Mouse (Mus musculus): ENCODE results near the gene Zscan26. TPM values are rescaled to one million over a fixed set of nuclear protein-coding genes. Genes with fewer than 3 reads are reported as not detected.
"Not testable (repeated sequence)": the region's sequence is repeated elsewhere in the genome, so short reads cannot be mapped to it uniquely, and the experiment has no call there.

Gene Zscan26
- polyA plus RNA-seq, 3 experiments from 2014 or later, result 42.6 to 84.1 (median 72.6) TPM

DNA sequence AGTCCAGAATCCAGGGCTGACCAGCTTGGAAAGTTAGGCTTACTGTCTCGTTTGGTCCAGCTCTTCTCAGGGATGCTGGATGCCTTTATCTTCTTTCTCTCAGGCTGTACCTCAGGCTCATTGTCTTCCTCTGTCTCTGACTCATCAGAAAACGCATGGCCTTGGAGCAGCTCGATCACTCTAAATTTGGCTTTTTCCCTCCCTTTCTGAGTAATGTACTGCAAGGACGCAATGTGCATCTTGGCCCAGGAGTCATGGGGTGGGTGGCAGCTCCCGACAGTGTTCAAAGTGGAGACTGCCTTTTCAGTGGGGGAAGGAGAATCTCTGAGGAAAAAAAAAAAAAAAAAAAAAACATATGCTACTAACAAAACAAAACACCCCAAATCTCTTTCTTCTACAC lies 30.2 kb downstream of the Zscan26 start:
- ATAC-seq, result no peak

DNA sequence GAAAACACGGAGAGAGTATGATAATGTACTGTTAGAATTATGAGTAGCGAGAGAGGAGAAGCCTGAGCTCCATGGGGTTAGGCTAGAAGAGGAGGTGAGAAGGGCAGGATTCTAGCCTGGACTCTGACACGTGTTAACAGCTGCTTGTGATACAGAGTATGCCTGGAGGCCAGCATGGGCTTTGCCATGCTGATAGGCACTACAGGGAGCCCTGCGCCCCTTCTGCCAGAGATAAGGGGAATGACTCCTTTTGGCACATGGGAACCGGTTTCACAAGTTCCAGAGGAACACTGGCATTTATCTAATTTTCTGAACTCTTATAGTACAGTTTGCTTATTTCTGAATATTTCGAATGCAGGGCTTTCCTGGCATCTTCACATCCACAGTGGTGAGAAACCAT lies 34.7 kb downstream of the Zscan26 start:
- ATAC-seq, result no peak

DNA sequence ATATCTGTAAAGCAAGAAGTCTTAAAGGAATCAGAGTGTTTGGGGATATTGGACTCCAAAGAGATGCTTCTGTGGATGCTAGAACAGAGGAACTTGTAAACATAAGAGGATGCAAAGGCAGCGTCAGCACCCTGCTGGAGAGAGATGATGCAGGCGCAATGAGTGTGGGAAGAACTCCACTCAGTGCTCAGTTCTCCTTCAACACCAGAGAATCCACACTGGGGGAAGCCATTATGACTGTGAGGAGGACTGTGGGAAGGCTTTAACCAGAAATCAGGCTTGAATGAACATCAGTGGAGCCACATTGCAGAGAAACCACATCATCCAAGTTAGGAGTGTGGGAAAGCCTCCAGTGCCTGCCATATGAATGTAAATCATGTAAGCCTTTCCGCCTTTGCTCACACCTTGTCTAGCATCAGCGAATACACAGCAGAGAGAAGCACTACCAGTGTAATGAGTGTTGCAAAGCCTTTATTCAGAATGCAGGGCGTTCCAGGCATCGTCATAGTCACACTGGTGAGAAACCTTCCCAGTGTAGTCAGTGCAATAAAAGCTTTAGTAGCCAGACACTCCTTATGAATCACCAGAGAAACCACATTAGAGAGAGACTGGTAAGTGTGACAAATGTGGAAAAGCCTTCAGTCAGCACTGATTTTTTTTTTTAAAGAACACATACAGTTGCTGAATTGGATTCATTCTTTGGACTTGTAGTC lies 36.1 kb downstream of the Zscan26 start:
- ATAC-seq, result no peak

DNA sequence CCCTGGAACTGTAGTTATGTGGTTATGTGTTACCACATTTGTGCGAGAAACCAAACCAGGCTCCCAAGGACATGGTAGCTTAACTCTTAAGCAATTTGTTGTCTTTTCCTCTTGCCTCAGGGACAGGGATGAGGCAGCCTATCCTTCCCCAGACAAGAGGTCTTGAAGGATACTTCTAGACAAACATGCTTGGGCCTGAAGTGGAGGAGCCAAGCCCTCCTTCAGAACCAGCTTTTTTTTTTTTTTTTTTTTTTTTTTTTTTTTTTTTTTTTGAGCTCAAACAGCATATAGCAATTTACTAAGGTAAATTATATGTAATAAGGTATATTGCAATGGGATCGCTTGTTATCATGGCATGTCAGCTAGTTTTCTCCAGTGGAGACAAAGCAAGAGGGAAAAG lies 37.8 kb downstream of the Zscan26 start:
- no peak for ATAC-seq

DNA sequence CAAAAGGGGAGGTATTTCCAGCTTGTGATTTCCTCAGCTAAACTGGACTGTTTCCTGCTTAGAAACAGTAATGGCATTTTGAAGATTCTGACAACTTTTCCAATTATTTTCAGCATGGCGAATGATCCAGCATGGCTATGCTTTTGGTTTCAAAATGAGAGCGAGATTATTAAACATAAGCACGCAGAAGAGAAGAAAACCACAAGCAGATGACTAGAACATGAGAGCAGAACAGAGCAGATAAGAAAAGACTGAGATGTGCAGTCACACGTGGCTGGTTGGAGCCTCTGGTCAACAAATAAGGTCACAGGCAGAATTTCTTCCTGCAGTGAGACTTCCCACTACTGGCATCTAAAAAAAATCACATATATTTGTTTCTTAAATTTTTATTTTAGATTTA lies 38.3 kb downstream of the Zscan26 start:
- no peak for ATAC-seq

DNA sequence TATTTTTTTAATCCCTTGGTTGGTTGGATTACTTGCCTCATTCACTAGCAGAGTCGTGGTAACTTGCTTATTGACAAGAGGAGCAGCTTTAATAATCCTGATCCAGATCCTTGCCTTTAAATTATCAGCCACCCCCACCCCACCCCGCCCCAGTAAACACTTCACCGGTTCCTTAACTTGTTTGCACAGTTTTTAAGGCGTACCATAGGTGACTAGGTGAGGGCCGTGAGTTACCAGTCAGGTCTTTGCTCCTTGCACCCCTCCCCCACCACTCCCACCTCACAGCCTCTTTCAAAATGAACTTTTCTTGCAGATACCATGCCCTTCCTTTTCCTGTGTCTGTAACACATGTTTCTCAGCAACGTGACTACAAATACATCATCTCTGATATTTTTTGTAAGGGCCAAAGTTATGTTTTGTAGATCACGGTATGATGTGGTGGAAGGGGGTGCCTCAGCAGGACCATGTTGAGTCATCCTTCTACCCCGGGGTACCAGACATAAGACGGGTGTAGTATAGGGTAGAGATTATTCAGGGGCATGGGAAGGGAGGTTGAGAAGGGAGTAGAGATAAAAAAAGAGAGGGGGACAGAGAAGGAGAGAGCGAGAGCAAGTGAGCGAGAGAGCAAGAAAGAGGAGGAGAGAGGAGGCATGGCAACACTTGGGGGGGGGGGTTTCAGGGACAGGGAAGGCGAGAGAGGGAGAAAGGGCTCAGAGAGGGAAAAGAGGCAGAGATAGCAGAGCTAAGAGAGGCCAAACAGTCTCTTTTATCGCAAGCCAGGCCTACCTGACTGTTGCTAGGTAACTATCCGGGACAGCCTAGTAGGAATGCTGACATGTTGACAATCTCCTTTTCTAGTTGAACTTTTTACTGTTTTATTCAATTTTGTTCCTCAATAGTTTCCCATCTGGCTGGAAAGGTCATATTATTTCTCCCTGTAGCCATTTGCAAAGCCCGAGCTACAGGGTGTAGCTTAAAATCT lies 39.0 kb downstream of the Zscan26 start:
- no peak for ATAC-seq

DNA sequence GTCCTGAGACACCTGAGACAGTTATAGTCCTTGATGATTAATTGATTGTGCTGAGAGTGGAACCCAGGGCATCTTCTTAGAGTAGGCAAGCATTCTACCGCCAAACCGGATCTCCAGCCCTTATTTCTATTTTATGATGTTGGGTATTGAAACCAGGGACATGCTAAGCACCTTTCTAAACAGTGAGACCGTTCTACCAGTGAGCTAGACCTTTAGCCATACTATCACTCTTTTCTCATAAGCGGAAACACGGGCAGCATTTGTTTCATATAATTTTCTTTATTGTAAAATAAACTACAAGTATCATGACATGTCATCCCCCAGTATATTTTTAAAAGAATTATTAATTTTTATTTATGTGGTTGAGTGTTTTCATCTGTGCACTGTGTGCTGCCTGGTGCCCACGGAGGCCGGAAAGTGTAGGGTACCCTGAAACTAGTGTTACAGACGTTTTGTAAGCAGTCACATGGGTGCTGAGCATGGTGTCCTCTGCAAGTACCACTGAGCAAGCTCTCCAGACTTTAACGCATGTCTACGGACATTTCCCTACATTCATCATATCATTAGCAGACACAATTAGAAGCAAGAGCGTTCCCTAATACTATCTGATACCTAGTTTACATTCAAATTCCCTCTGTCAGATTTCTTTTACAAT lies 44.6 kb downstream of the Zscan26 start:
- no peak for ATAC-seq

DNA sequence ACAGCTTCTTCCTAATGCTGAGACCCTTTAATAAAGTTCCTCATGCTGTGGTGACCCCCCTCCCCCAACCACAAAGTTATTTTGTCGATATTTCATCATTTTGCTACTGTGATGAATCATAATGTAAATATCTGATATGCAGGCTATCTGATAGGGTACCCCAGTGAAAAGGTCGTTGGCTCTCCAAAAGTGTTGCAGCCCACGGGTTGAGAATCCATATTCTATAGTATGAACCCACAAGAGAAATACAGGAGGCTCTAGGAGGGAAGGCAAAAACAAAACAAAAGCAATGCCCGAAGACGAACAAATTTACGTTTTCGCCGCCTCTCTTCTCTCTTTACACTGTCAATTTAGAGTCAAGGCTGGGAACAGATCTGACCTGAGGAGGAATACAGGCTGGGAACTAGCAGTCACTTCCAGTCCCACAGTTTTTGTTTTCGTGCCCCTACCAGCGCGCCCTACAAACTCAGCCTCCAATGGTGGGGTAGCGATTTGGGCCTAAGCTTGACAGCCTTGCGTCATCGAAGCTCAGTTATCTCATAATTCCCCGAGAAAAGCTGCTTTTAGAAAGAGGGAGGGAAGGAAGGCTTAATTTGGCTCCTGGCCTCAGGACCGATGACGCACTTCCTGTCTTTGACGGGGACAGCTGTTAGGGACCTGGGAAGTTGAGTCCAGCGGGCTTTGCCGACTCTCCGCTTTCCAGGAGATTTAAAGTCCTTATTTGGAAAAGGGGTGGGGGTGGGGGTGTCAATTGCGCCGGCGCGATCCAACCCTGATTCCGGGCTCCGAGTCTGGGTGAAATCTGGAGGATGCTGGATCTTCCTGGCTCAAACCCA lies 45.3 kb downstream of the Zscan26 start:
- ATAC-seq, result peak; percentile 79

DNA sequence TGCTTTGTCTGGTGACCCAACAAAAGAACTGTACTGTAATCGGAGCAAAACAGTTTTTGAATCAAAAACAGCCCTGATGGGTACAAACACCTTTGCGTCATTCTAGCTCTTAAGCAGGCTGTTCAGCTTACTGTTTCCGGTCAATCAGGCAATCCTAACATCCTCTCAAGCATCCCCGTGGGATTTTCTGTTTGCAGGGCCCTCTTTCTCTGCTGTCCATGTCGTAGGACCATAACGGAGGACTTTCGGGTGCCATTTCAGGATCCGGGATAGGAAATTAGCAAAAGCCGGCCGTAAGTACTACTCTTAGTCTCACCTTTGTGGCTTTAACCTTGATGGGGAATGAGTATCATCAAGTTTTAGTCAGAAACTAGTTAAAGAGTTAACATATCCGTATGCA lies 46.2 kb downstream of the Zscan26 start:
- ATAC-seq, result no peak

DNA sequence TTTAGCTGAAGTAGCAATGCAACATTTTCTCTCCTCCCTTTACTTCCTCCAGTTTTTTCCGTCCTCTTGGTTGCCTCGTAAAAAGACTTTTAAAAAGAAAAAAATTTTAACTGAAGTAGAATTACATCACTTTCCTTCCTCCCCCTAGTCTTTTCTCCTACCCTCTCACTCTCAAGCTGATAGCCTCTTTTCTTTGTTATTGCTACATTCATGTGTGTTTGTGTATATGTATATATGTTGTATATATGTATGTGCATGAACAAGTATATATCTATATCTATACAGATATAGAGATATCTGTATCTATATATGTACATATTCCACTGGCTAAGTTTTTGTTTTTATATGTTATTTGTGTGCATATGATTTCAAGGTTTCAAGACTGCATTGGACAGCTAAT lies 50.7 kb downstream of the Zscan26 start:
- peak; percentile 42 for ATAC-seq

DNA sequence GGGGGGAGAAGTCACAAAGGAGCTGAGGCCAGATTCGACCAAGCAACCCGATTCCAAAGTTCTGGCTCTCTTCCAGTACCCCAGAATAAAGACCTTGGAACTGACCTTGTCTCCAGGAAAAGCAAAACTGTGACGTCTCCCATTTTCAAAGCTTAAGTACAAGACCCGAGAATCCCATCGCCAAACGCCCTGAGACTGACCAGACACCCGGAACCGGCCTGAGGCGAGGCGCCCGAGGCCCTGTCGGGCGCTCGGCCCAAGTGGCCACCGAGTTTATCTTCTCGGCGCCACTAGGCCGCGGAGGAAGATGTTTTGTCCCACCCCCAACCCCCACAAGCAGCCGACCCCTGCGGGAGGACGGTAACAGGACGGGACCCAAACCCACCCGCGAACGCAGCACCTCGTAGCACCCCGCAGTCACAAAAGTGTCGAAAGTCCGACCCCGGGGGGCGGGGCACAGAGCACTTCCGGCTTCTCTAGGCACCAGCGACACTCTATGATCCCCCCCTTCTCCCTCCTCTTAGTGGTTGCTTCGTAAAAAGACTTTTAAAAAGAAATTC lies 51.2 kb downstream of the Zscan26 start, which contains the start of gene Zkscan3:
Zkscan3 (minus strand) TSS at position 469 of the 560 bp plus-strand sequence.
- peak; percentile 98 for ATAC-seq

DNA sequence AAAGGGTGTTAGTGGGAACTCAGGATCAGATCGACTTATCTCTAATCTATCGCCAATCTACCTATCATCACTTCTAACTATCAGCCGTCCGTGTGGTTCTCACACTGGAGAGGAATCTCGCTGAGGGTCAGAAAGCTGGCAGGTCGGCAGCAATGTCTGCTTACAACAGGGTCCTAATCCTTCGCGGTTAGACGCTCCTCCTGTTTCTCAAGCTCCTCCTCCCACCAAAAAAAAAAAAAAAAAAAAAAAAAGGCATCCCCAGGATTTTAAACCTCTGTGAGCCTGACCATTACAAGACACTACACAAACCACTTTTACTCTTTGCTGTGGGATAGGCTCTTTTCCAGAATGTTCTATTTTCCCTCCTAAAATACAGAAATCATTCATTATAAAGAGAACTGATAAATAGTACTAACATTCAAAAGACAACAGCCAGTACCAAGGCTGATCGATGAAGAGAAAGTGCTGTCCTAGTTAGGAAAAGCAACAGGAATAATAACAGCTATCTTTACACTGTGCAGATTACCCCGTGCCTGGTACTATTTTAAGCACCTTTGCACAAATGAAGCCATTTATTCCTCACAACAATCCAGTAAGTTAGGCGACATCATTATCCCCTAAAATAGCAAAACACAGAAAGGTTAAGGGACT lies 51.8 kb downstream of the Zscan26 start:
- no peak for ATAC-seq

DNA sequence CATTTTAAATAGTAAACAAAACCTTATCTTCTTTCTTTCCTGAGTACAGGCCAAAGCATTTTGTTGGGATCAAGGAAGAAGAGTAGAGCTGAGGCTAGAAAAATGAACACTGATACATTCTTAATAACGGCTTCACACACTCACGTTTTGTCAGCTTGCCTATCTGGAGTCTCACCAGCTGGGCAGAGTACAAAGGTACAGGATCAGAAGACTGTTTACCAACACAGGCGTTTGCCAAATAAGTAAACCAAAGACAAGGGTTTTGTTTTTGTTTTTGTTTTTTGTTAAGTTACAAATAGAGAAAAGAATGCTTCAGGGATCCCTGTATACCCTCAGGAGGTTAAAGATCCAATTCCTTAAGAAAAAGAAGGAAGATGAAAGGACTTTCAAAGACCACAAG lies 52.4 kb downstream of the Zscan26 start:
- no peak for ATAC-seq

DNA sequence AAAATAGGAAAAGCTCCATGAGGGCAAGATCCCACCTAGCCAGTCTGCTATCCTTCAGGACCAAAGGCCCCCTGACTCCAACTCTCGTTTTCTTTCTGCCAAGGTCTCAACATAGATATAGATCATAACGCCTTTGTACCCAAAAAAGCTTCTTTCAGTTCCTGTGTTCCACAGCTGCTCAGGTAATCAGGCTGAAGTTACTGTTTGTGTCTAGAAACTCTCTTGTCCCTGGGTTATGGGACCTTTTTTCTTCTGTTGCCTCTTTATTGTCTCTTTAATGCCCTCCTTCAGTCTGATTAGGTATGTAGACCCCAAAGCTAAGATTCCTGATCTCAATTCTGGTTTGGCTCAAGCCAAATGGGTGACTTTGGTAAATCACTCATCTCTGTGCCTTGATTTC lies 56.0 kb downstream of the Zscan26 start:
- ATAC-seq, result no peak

DNA sequence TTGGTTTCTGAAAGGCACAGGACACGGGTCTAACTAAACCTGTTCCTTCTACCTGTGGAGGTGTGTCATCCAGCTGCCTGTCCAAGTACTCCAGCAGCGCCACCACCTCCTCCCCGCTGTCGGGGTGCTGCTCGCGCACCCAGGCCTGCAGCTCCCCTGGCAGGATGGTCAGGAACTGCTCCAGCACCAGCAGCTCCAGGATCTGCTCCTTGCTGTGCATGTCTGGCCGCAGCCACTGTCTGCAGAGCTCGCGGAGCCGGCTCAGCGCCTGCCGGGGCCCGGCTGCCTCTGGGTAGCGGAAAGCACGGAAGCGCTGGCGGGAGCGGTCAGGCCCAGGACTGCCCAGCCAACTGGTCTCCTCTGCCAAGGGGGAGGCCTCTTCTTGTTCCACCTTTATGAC lies 57.5 kb downstream of the Zscan26 start:
- not testable (repeated sequence) for ATAC-seq

DNA sequence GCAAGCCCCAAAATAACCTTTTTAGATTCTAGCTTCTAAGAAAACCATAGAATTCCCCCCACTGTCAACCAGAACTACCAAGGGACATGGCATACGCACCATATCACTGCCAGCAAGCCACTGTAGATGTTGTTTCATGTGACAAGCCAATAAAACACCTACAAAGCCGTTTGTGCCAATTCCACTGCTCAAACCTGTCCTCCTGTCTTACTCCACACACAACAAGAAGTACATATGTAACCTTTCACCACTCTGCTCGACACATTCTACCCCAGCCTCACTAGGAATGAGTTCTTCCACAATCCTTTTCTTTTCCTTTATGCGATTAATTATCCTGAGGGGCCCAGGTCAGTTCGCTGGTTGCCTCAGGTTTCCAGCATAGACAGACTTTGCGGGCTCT lies 57.9 kb downstream of the Zscan26 start:
- no peak for ATAC-seq

DNA sequence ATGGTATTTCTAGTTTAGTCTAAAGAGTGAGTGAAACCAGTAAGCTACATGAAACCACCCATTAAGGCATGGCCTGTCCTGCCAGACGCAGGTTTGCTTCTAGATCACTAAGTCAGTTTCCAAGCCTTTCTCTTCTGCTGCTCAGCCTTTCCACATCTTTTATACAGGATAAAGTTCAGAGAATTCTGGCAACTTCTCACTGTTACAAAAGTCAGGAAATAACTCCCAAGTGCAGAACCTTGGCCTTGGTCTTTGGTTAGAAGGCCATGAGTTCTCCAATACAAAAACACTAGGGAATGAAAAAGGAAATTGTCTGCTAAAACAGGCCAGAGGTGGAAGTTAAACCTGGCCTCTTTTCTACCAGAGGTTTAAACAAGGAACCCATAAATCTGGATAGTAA lies 58.3 kb downstream of the Zscan26 start:
- no peak for ATAC-seq
